Mouse (Mus musculus): ENCODE results near the gene Dhrs7c.

DNA sequence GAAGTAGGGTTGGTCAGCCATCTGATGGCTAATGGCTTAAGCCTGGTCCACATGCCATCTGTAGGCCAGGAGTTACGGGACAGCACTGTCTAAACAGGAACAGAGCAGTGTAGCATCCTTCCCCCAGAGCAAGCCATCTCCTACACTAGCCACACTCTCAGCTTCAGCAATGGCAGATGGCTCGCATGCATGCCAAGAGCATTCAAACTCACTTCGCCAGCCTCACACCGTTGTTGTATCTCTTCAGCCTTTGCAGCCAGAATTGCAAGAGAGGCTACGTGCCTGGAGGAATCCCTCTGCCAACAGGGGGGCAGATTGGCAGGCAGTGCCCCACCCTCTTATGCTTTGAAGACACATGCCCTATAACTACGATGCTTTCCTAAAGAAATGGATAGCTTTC is 23.6 kb downstream of the Dhrs7c start:
- no peak for TF ChIP-seq CTCF (conservative IDR thresholded peaks at IDR 0.05; ENCODE audit: low read length)
- no peak for TF ChIP-seq NANOG (IDR thresholded peaks at IDR 0.05; ENCODE audit: borderline replicate concordance, low read length)
- no peak for TF ChIP-seq POU5F1 (IDR thresholded peaks at IDR 0.05; ENCODE audit: borderline replicate concordance, low read length)

Data from E14TG2a.4 (cell line).